Mouse (Mus musculus): ENCODE results near the gene Shc4.

DNA sequence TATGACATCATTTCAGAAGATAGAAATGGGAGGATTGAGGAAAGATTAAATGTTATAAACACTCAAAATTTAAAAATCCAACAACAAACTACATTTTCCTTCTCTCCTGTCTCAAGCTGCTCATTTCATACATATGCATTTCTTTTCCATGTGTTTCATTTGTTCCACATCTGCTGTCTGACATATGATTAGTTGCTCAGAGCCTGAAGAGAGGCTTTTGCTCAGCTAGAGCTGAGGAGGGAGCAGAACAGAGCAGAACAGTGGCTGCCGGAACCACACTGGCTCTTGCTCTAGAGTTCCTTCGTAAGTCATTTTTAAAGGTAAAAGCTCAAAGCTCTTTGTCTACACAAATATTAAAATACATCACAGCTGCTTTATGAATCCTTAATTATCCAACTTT is 25.4 kb upstream of the Shc4 start:
- no peak for TF ChIP-seq CTCF (conservative IDR thresholded peaks at IDR 0.05; ENCODE audit: low read length)
- no peak for TF ChIP-seq NANOG (IDR thresholded peaks at IDR 0.05; ENCODE audit: borderline replicate concordance, low read length)
- no peak for TF ChIP-seq POU5F1 (IDR thresholded peaks at IDR 0.05; ENCODE audit: borderline replicate concordance, low read length)
